Mouse (Mus musculus) gastrocnemius, postnatal 25 days (tissue): ENCODE measurements around the gene Tln2. TPM values are rescaled to one million over a fixed set of nuclear protein-coding genes. Genes with fewer than 3 reads are reported as not detected.
A peak's percentile ranks its signal among the peaks of the same experiment; 100 is the strongest.
"Not testable (repeated sequence)": the region's sequence is repeated elsewhere in the genome, so short reads cannot be mapped to it uniquely, and the experiment has no call there.

Source experiments
- DNase-seq: peaks from one replicate; pipeline ENCODE4 v3.0.0; 2022
- total RNA-seq, 2 experiments: library from RNA; stranded (reverse); gene quantifications; 1 replicate in 1 of 2; 2 replicates in 1 of 2; pipeline ENCODE4 v1.2.3; 2021

Gene Tln2
- total RNA-seq, 2 experiments from 2014 or later: 77.1 to 100 TPM

- no peak for DNase-seq
These were observed 198.0 kb downstream of the Tln2 start for GRCm38 (mm10) chr9:67361511-67361910.

GRCm38 (mm10) chr9:67354356-67354755, 205.1 kb downstream of the Tln2 start:
- no peak for DNase-seq

- peak; percentile 30 for DNase-seq
These were observed 206.1 kb downstream of the Tln2 start for GRCm38 (mm10) chr9:67353365-67353764.

GRCm38 (mm10) chr9:67348983-67349382, 210.5 kb downstream of the Tln2 start:
- DNase-seq: no peak

GRCm38 (mm10) chr9:67347184-67347583, 212.3 kb downstream of the Tln2 start:
- no peak for DNase-seq

- DNase-seq: no peak
These were observed 228.2 kb downstream of the Tln2 start for GRCm38 (mm10) chr9:67331281-67331680.

GRCm38 (mm10) chr9:67328451-67328850, 231.1 kb downstream of the Tln2 start:
- DNase-seq: no peak

- no peak for DNase-seq
These were observed 237.6 kb downstream of the Tln2 start for GRCm38 (mm10) chr9:67321886-67322285.

GRCm38 (mm10) chr9:67315356-67315755, 244.1 kb downstream of the Tln2 start:
- no peak for DNase-seq

GRCm38 (mm10) chr9:67304992-67305391, 254.5 kb downstream of the Tln2 start:
- DNase-seq: no peak

- DNase-seq: no peak
These were observed 255.5 kb downstream of the Tln2 start for GRCm38 (mm10) chr9:67303986-67304385.

- no peak for DNase-seq
These were observed 256.5 kb downstream of the Tln2 start for GRCm38 (mm10) chr9:67303038-67303437.

- no peak for DNase-seq
These were observed 257.0 kb downstream of the Tln2 start for GRCm38 (mm10) chr9:67302386-67302989.

GRCm38 (mm10) chr9:67301571-67301970, 257.9 kb downstream of the Tln2 start:
- DNase-seq: no peak

- DNase-seq: no peak
These were observed 258.7 kb downstream of the Tln2 start for GRCm38 (mm10) chr9:67300769-67301168.

GRCm38 (mm10) chr9:67300346-67300745, 259.2 kb downstream of the Tln2 start:
- no peak for DNase-seq

GRCm38 (mm10) chr9:67299164-67299563, 260.3 kb downstream of the Tln2 start:
- DNase-seq: no peak

- DNase-seq: no peak
These were observed 262.1 kb downstream of the Tln2 start for GRCm38 (mm10) chr9:67297236-67297889.

GRCm38 (mm10) chr9:67287457-67287856, 272.0 kb downstream of the Tln2 start:
- DNase-seq: no peak

GRCm38 (mm10) chr9:67286801-67287200, 272.7 kb downstream of the Tln2 start:
- no peak for DNase-seq

- DNase-seq: no peak
These were observed 274.0 kb downstream of the Tln2 start for GRCm38 (mm10) chr9:67285544-67285943.

- DNase-seq: no peak
These were observed 277.7 kb downstream of the Tln2 start for GRCm38 (mm10) chr9:67281812-67282211.

GRCm38 (mm10) chr9:67280311-67280710, 279.2 kb downstream of the Tln2 start:
- DNase-seq: not testable (repeated sequence)

GRCm38 (mm10) chr9:67276446-67276845, 283.1 kb downstream of the Tln2 start:
- no peak for DNase-seq
